Mouse (Mus musculus) forebrain, embryonic 16.5 days (tissue): ENCODE measurements at regions not wholly inside any gene's neighbourhood (a gene's known extent, or its start where the extent isn't known, plus 50 kb on each side); places are given as distances from the start of the nearest gene placed in this dataset.

Experiments used
- ATAC-seq: fragments of 200-750 bp; cut with Nextera tagmentation; 2 replicates; pipeline ENCODE4 v1.8.0; 2017; ENCODE audit warnings: mild to moderate bottlenecking, moderate library complexity
- H3K27ac ChIP-seq: fragments of 300-500 bp; sonication (generic); 2 replicates; pipeline ENCODE4 v1.5.1; 2014; ENCODE audit warnings: low read length, control low read depth
- H3K27me3 ChIP-seq: fragments of 300-500 bp; sonication (generic); replicated peaks from 2 replicates; pipeline ENCODE4 v1.6.1; 2014; ENCODE audit warnings: low read length; ENCODE audit not compliant: control insufficient read depth, insufficient read depth
- H3K36me3 ChIP-seq: fragments of 300-500 bp; sonication (generic); 2 replicates; pipeline ENCODE4 v1.6.1; 2014; ENCODE audit not compliant: control insufficient read depth, insufficient read depth
- H3K4me1 ChIP-seq: fragments of 300-500 bp; sonication (generic); replicated peaks from 2 replicates; pipeline ENCODE4 v1.6.1; 2014; ENCODE audit warnings: low read length; ENCODE audit not compliant: control insufficient read depth, insufficient read depth
- H3K4me2 ChIP-seq: fragments of 300-500 bp; sonication (generic); 2 replicates; pipeline ENCODE4 v1.6.1; 2014; ENCODE audit warnings: mild to moderate bottlenecking, low read length, control low read depth
- H3K4me3 ChIP-seq: fragments of 300-500 bp; sonication (generic); replicated peaks from 2 replicates; pipeline ENCODE4 v1.5.1; 2014; ENCODE audit warnings: mild to moderate bottlenecking, low read length, control low read depth
- H3K9ac ChIP-seq: fragments of 300-500 bp; sonication (generic); replicated peaks from 2 replicates; pipeline ENCODE4 v1.6.1; 2014; ENCODE audit warnings: low read depth, low read length, control low read depth
- H3K9me3 ChIP-seq: fragments of 300-500 bp; sonication (generic); 2 replicates; pipeline ENCODE4 v1.6.1; 2016; ENCODE audit warnings: low read length; ENCODE audit not compliant: control insufficient read depth
- WGBS: fragments of 180-500 bp; shearing (Covaris S2); extraction: QIAGEN DNeasy Blood & Tissue Kit; methylation state at CpG from one replicate; pipeline ENCODE4 v1.1.7; 2014; 5-methylcytosine and 5-hydroxymethylcytosine counted together

- ATAC-seq, result no peak
- H3K9ac ChIP-seq, result no peak overlapping the region
- no peaks in the 10 kb centered on the region for H3K36me3 ChIP-seq
These were observed 516.7 kb upstream of the 2610301B20Rik start for GRCm38 (mm10) chr4:10357572-10357971.

GRCm38 (mm10) chr4:10389790-10390189, 484.5 kb upstream of the 2610301B20Rik start:
- WGBS, result 94% methylated on average over 2 of the region's 2 CpGs
- no peak for ATAC-seq

More at GRCm38 (mm10) chr4:10357572-10357971, 516.7 kb upstream of the 2610301B20Rik start:
- 70% methylated on average over 3 of the region's 3 CpGs for WGBS
- Histone ChIP-seq H3K4me1 (no peaks in the 10 kb centered on the region), H3K4me2 (no peak overlapping the region), H3K9me3 (no peaks in the 10 kb centered on the region), H3K27me3 (no peaks in the 10 kb centered on the region), H3K27ac (no peak overlapping the region), H3K4me3 (no peak overlapping the region)

GRCm38 (mm10) chr4:10397249-10397648, 477.0 kb upstream of the 2610301B20Rik start:
- no peak overlapping the region for H3K4me2 ChIP-seq
- H3K9me3 ChIP-seq, result no peaks in the 10 kb centered on the region
- no peaks in the 10 kb centered on the region for H3K27me3 ChIP-seq
- H3K4me1 ChIP-seq, result no peaks in the 10 kb centered on the region
- no peak overlapping the region for H3K9ac ChIP-seq
- H3K4me3 ChIP-seq, result no peak overlapping the region
- H3K27ac ChIP-seq, result no peak overlapping the region
- ATAC-seq, result no peak
- H3K36me3 ChIP-seq, result no peaks in the 10 kb centered on the region

More at GRCm38 (mm10) chr4:10389790-10390189, 484.5 kb upstream of the 2610301B20Rik start:
- no peaks in the 10 kb centered on the region for H3K4me1 ChIP-seq
- no peaks in the 10 kb centered on the region for H3K9me3 ChIP-seq
- no peak overlapping the region for H3K27ac ChIP-seq
- H3K4me3 ChIP-seq, result no peak overlapping the region
- H3K36me3 ChIP-seq, result no peaks in the 10 kb centered on the region
- no peaks in the 10 kb centered on the region for H3K27me3 ChIP-seq
- no peak overlapping the region for H3K9ac ChIP-seq
- no peak overlapping the region for H3K4me2 ChIP-seq

GRCm38 (mm10) chr4:10398075-10398474, 476.2 kb upstream of the 2610301B20Rik start:
- Histone ChIP-seq H3K4me1 (no peaks in the 10 kb centered on the region), H3K27ac (no peak overlapping the region), H3K36me3 (no peaks in the 10 kb centered on the region), H3K4me3 (no peak overlapping the region), H3K9me3 (no peaks in the 10 kb centered on the region), H3K27me3 (no peaks in the 10 kb centered on the region), H3K4me2 (no peak overlapping the region), H3K9ac (no peak overlapping the region)
- 91% methylated on average over 2 of the region's 2 CpGs for WGBS
- ATAC-seq, result no peak

- H3K4me3 ChIP-seq, result no peak overlapping the region
- no peaks in the 10 kb centered on the region for H3K4me1 ChIP-seq
- no peaks in the 10 kb centered on the region for H3K27me3 ChIP-seq
- no peak overlapping the region for H3K9ac ChIP-seq
- no peaks in the 10 kb centered on the region for H3K36me3 ChIP-seq
- H3K27ac ChIP-seq, result no peak overlapping the region
- WGBS, result 62% methylated on average over 1 of the region's 1 CpGs
- no peak for ATAC-seq
- no peak overlapping the region for H3K4me2 ChIP-seq
- no peaks in the 10 kb centered on the region for H3K9me3 ChIP-seq
These were observed 474.6 kb upstream of the 2610301B20Rik start for GRCm38 (mm10) chr4:10399649-10400048.

- no peak overlapping the region for H3K4me3 ChIP-seq
- H3K9me3 ChIP-seq, result no peaks in the 10 kb centered on the region
- H3K9ac ChIP-seq, result no peak overlapping the region
- no peak for ATAC-seq
- no peak overlapping the region for H3K4me2 ChIP-seq
- no peaks in the 10 kb centered on the region for H3K4me1 ChIP-seq
- H3K36me3 ChIP-seq, result no peaks in the 10 kb centered on the region
- H3K27me3 ChIP-seq, result no peaks in the 10 kb centered on the region
- H3K27ac ChIP-seq, result no peak overlapping the region
These were observed 471.4 kb upstream of the 2610301B20Rik start for GRCm38 (mm10) chr4:10402928-10403327.

- no peaks in the 10 kb centered on the region for H3K4me1 ChIP-seq
These were observed 469.9 kb upstream of the 2610301B20Rik start for GRCm38 (mm10) chr4:10404438-10404837.

GRCm38 (mm10) chr4:10405102-10405501, 469.2 kb upstream of the 2610301B20Rik start:
- no peak for ATAC-seq
- no peak overlapping the region for H3K4me3 ChIP-seq
- WGBS, result 70% methylated on average over 2 of the region's 2 CpGs

More at GRCm38 (mm10) chr4:10404438-10404837, 469.9 kb upstream of the 2610301B20Rik start:
- ATAC-seq, result no peak
- Histone ChIP-seq H3K36me3 (no peaks in the 10 kb centered on the region), H3K27me3 (no peaks in the 10 kb centered on the region), H3K9me3 (no peaks in the 10 kb centered on the region), H3K4me3 (no peak overlapping the region), H3K4me2 (no peak overlapping the region), H3K27ac (no peak overlapping the region), H3K9ac (no peak overlapping the region)
- WGBS, result 66% methylated on average over 5 of the region's 5 CpGs

GRCm38 (mm10) chr4:10414274-10414673, 460.0 kb upstream of the 2610301B20Rik start:
- H3K27ac ChIP-seq, result no peak overlapping the region
- H3K4me3 ChIP-seq, result no peak overlapping the region
- no peaks in the 10 kb centered on the region for H3K27me3 ChIP-seq
- H3K4me2 ChIP-seq, result no peak overlapping the region
- H3K9ac ChIP-seq, result no peak overlapping the region
- H3K4me1 ChIP-seq, result no peaks in the 10 kb centered on the region
- no peaks in the 10 kb centered on the region for H3K9me3 ChIP-seq
- no peaks in the 10 kb centered on the region for H3K36me3 ChIP-seq
- no peak for ATAC-seq

More at GRCm38 (mm10) chr4:10405102-10405501, 469.2 kb upstream of the 2610301B20Rik start:
- Histone ChIP-seq H3K9me3 (no peaks in the 10 kb centered on the region), H3K4me1 (no peaks in the 10 kb centered on the region), H3K4me2 (no peak overlapping the region), H3K27me3 (no peaks in the 10 kb centered on the region), H3K36me3 (no peaks in the 10 kb centered on the region), H3K27ac (no peak overlapping the region), H3K9ac (no peak overlapping the region)

GRCm38 (mm10) chr4:10421354-10421753, 452.9 kb upstream of the 2610301B20Rik start:
- Histone ChIP-seq H3K27ac (no peak overlapping the region), H3K4me1 (no peaks in the 10 kb centered on the region), H3K4me2 (no peak overlapping the region), H3K4me3 (no peak overlapping the region), H3K27me3 (no peaks in the 10 kb centered on the region), H3K36me3 (no peaks in the 10 kb centered on the region), H3K9ac (no peak overlapping the region), H3K9me3 (no peaks in the 10 kb centered on the region)
- ATAC-seq, result no peak
- WGBS, result 60% methylated on average over 1 of the region's 1 CpGs
